Mouse (Mus musculus): ENCODE results near the gene Itgam.

DNA sequence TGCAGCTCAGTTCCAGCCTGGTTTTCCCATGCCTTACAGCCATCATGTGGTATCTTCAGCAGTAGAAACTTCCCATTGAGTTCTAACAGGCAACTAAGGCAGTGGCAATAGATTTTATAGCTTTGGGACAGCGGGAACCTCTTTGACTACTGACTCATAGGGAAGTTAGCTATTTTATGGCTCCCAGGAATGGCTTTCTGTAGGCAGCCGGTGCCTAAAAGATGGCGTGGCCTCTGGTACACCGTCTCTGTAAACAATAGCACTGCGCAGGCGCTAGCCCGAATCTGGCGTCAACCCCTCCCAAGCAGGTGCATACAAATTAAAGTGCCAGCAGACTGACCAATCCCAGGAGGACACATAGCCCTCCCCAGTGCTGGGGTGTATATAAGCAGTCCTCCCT lies 88.5 kb downstream of the Itgam start:
- no peak for TF ChIP-seq POLR2A (IDR thresholded peaks at IDR 0.05; ENCODE audit: extremely low read depth, insufficient read depth, low read length)
- no peak for TF ChIP-seq CTCF (IDR thresholded peaks at IDR 0.05; ENCODE audit: extremely low read depth, insufficient read depth, low read length)
